ENCODE assay signal across 13 mouse cellular contexts in the genomic region with DNA sequence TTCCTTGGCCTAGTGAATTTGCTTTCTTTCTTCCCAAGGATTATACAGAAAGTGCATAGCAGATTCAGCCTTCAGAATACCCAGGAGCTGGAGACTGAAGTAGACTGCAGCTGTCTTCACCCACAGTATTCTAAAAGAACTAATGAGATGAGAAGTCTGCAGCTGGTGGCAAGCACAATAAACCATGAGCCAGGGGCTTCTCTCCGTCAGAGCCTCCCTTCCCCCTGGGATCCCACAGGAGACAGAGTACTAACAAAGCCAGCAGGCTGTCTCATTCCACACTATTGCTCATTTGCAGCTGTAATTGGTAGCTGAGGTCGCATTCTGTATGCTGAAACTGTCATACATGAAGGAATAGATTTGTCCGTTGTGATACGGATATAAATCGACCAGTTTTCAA. TPM values are rescaled to one million over a fixed set of nuclear protein-coding genes. Genes with fewer than 3 reads are reported as not detected.
DNase-seq lines count a peak whose midpoint lies in the region; ATAC-seq lines count a peak whose summit lies in the region.
"Had no signal": no experiment of that assay in that cellular context is flagged by ENCODE, and none has a peak within 500 bp of the region (broad histone marks: within the 10 kb centered on the region; RNA-seq: fewer than 3 reads in every experiment).

No protein-coding gene starts in this region.

- no peak overlapping the region for H3K4me2 ChIP-seq in forebrain, embryonic 14.5 days (ENCODE audit: low read length)
- no peak overlapping the region for H3K4me2 ChIP-seq in neural tube, embryonic 15.5 days
- H3K4me2 ChIP-seq: limb, embryonic 15.5 days had no signal

- no peaks in the 10 kb centered on the region for H3K27me3 ChIP-seq in forebrain, embryonic 14.5 days (replicated peaks; ENCODE audit: control insufficient read depth, insufficient read depth, low read length)
- H3K27me3 ChIP-seq in neural tube, embryonic 15.5 days (replicated peaks) = no peaks in the 10 kb centered on the region
- H3K27me3 ChIP-seq: limb, embryonic 15.5 days had no signal

- peaks cover 24% of the 10 kb centered on the region for H3K4me1 ChIP-seq in forebrain, embryonic 14.5 days (ENCODE audit: control insufficient read depth, insufficient read depth, low read length)
- H3K4me1 ChIP-seq in neural tube, embryonic 15.5 days = peaks cover 37% of the 10 kb centered on the region

- DNase-seq in gastrocnemius, postnatal 25 days = peak; percentile 36
- DNase-seq in gastrocnemius, postnatal 14 days = no peak
- DNase-seq in forebrain, embryonic 14.5 days (ENCODE audit: low spot score) = peak; percentile 90
- peak; percentile 38 for DNase-seq in mesoderm, embryonic 11.5 days (ENCODE audit: low read depth, low spot score)
- no peak for DNase-seq in cerebellum, adult 9-10 months
- no peak for DNase-seq in testis, postnatal 10 days (ENCODE audit: low spot score)
- DNase-seq in gastrocnemius, postnatal 10 days = no peak
- DNase-seq: B cell, adult 2 months had no signal

- 42% methylated on average over 5 of the region's 5 CpGs for WGBS in forebrain, embryonic 14.5 days
- 28% methylated on average over 5 of the region's 5 CpGs for WGBS in neural tube, embryonic 15.5 days

- H3K9me3 ChIP-seq in forebrain, embryonic 14.5 days (replicated peaks; ENCODE audit: control insufficient read depth, low read length) = no peaks in the 10 kb centered on the region
- no peaks in the 10 kb centered on the region for H3K9me3 ChIP-seq in neural tube, embryonic 15.5 days (replicated peaks)
- H3K9me3 ChIP-seq: G1E; limb, embryonic 15.5 days had no signal

- peak; percentile 83 for ATAC-seq in forebrain, embryonic 14.5 days
- ATAC-seq in neural tube, embryonic 15.5 days (ENCODE audit: low FRiP score) = peak; percentile 70

- peak overlapping the region; percentile 7; the same call in 1 of the 2 replicates for H3K9ac ChIP-seq in forebrain, embryonic 14.5 days (ENCODE audit: low read length)
- H3K9ac ChIP-seq in neural tube, embryonic 15.5 days (replicated peaks) = no peak overlapping the region
- H3K9ac ChIP-seq: limb, embryonic 15.5 days had no signal

- H3K4me3 ChIP-seq in forebrain, embryonic 14.5 days (ENCODE audit: low read depth, low read length) = no peak overlapping the region
- H3K4me3 ChIP-seq in neural tube, embryonic 15.5 days (replicated peaks) = no peak overlapping the region
- H3K4me3 ChIP-seq: heart, adult 2 months; limb, embryonic 15.5 days had no signal

- H3K36me3 ChIP-seq in forebrain, embryonic 14.5 days (ENCODE audit: control insufficient read depth, insufficient read depth, low read length) = peaks cover 34% of the 10 kb centered on the region
- peaks cover 35% of the 10 kb centered on the region for H3K36me3 ChIP-seq in neural tube, embryonic 15.5 days

- intact Hi-C loops in gastrocnemius, postnatal 14 days (cut with DNase I; ENCODE audit: low total_unique reads) = no loop called here

- peak overlapping the region; percentile 78 for H3K27ac ChIP-seq in forebrain, embryonic 14.5 days (ENCODE audit: low read depth, low read length)
- peak overlapping the region; percentile 68 for H3K27ac ChIP-seq in neural tube, embryonic 15.5 days (replicated peaks)
- H3K27ac ChIP-seq: heart, adult 2 months; kidney, postnatal 0 days; limb, embryonic 15.5 days had no signal

RNA-seq across cellular contexts. Expression of a gene that starts 38.0 kb away (rescaled TPM):
- 10 to 100 TPM; 20.3 to 21.1 TPM for total RNA-seq in gastrocnemius, postnatal 25 days (2021)
- total RNA-seq in gastrocnemius, postnatal 14 days (2021) = 10 to 100 TPM; 23.4 to 26.2 TPM
- polyA plus RNA-seq in forebrain, embryonic 14.5 days (2014; fragmentation: Nextera tagmentation; extraction: Ambion mirVana) = 102 and 105 TPM in 2 replicates
- polyA plus RNA-seq in neural tube, embryonic 15.5 days (2015; fragmentation: Nextera tagmentation; extraction: Ambion mirVana) = 95.8 and 103 TPM in 2 replicates
- total RNA-seq in gastrocnemius, postnatal 10 days (2021) = 10 to 100 TPM; 33.8 to 35.9 TPM

RNA-seq across cellular contexts. Expression of a gene that starts 48.6 kb away (rescaled TPM):
- 10 to 100 TPM; 49.1 to 75.2 TPM for total RNA-seq in gastrocnemius, postnatal 25 days (2021)
- 10 to 100 TPM; 33.8 to 58.1 TPM for total RNA-seq in gastrocnemius, postnatal 14 days (2021)
- 57.2 and 71.2 TPM in 2 replicates for polyA plus RNA-seq in forebrain, embryonic 14.5 days (2014; fragmentation: Nextera tagmentation; extraction: Ambion mirVana)
- polyA plus RNA-seq in neural tube, embryonic 15.5 days (2015; fragmentation: Nextera tagmentation; extraction: Ambion mirVana) = 15.2 and 18.3 TPM in 2 replicates
- total RNA-seq in gastrocnemius, postnatal 10 days (2021) = 10 to 100 TPM; 19.6 to 30.4 TPM
- polyA plus RNA-seq: G1E had no signal

Comparison
In these comparisons a context has a peak if more than half of its experiments do, and no peak if none do; other contexts are left out.
1. DNase-seq: peak in gastrocnemius, postnatal 25 days (single experiment), forebrain, embryonic 14.5 days (single experiment) and mesoderm, embryonic 11.5 days (single experiment); none in gastrocnemius, postnatal 14 days (single experiment), cerebellum, adult 9-10 months (single experiment), testis, postnatal 10 days (single experiment) and gastrocnemius, postnatal 10 days (single experiment).